Mouse (Mus musculus) right cerebral cortex, adult 2 months (tissue): ENCODE results near the gene Gclc.
"Not testable (repeated sequence)": the region's sequence is repeated elsewhere in the genome, so short reads cannot be mapped to it uniquely, and the experiment has no call there.

Source experiments
- DNase-seq, 2 experiments: peaks; one replicate each; pipeline ENCODE4 v3.0.0; 2021 to 2022; ENCODE audit warnings: low spot score in 2 of 2

The Gclc gene

GRCm38 (mm10) chr9:77746315-77746714 lies 8.0 kb upstream of the Gclc start:
- DNase-seq = no peak

GRCm38 (mm10) chr9:77748292-77748691 lies 6.0 kb upstream of the Gclc start:
- not testable (repeated sequence) for DNase-seq

GRCm38 (mm10) chr9:77750133-77751060 lies 3.9 kb upstream of the Gclc start:
- DNase-seq = peak; percentile 96 to 97

GRCm38 (mm10) chr9:77751091-77751521 lies 3.2 kb upstream of the Gclc start:
- peak in 1 of 2 experiments; percentile 55 for DNase-seq

- peak; percentile 40 to 66 for DNase-seq
Measured at GRCm38 (mm10) chr9:77754728-77755402, 530 bp downstream of the Gclc start.

- DNase-seq = no peak
Measured at GRCm38 (mm10) chr9:77755403-77755784, 1.1 kb downstream of the Gclc start.

- DNase-seq = no peak
Measured at GRCm38 (mm10) chr9:77756076-77756475, 1.7 kb downstream of the Gclc start.

- no peak for DNase-seq
Measured at GRCm38 (mm10) chr9:77757331-77757730, 3.0 kb downstream of the Gclc start.

GRCm38 (mm10) chr9:77758481-77758880 lies 4.1 kb downstream of the Gclc start:
- DNase-seq = no peak

- no peak for DNase-seq
Measured at GRCm38 (mm10) chr9:77759111-77759510, 4.8 kb downstream of the Gclc start.

- no peak for DNase-seq
Measured at GRCm38 (mm10) chr9:77759756-77760155, 5.4 kb downstream of the Gclc start.

- no peak for DNase-seq
Measured at GRCm38 (mm10) chr9:77766218-77766617, 11.9 kb downstream of the Gclc start.

GRCm38 (mm10) chr9:77766767-77767166 lies 12.4 kb downstream of the Gclc start:
- no peak for DNase-seq

- DNase-seq = no peak
Measured at GRCm38 (mm10) chr9:77770909-77771308, 16.6 kb downstream of the Gclc start.

- DNase-seq = no peak
Measured at GRCm38 (mm10) chr9:77771330-77771729, 17.0 kb downstream of the Gclc start.

- DNase-seq = no peak
Measured at GRCm38 (mm10) chr9:77771765-77772383, 17.5 kb downstream of the Gclc start.

GRCm38 (mm10) chr9:77776720-77777515 lies 22.6 kb downstream of the Gclc start:
- no peak for DNase-seq

- no peak for DNase-seq
Measured at GRCm38 (mm10) chr9:77777622-77778021, 23.3 kb downstream of the Gclc start.

- no peak for DNase-seq
Measured at GRCm38 (mm10) chr9:77779711-77780110, 25.4 kb downstream of the Gclc start.

- no peak for DNase-seq
Measured at GRCm38 (mm10) chr9:77781453-77782163, 27.3 kb downstream of the Gclc start.

GRCm38 (mm10) chr9:77782201-77782600 lies 27.9 kb downstream of the Gclc start:
- no peak for DNase-seq
